ENCODE assay signal across 12 mouse cellular contexts in the genomic region with DNA sequence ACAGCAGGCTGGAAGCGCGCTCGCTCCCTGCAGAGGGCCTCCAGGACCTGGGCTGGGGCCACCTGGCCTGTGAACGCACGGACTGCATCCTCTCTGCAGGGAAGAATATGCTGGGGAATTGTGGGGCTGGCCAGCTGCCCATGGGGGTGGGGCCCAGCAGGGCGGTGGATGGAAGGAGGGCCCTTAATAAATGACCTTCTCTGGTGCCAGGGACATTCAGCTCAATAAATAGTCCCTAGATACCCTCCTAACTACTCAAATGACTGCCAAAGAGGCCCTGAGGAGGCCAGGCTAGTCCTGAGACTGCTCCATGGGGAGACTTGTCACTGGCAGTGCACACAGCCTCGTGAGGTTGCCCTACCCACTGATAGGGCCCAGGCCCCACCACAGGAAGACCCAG. TPM values are rescaled to one million over a fixed set of nuclear protein-coding genes. Genes with fewer than 3 reads are reported as not detected.
DNase-seq lines count a peak whose midpoint lies in the region; ATAC-seq and TF ChIP-seq lines count a peak whose summit lies in the region.
"Had no signal": no experiment of that assay in that cellular context is flagged by ENCODE, and none has a peak within 500 bp of the region (broad histone marks: within the 10 kb centered on the region; RNA-seq: fewer than 3 reads in every experiment).

No protein-coding gene starts in this region.

- DNase-seq in gastrocnemius, postnatal 25 days, result peak; percentile 36
- no peak for DNase-seq in gastrocnemius, adult 8-10 months (ENCODE audit: low spot score in 2 of 2)
- no peak for DNase-seq in limb, embryonic 14.5 days (ENCODE audit: low spot score)
- DNase-seq in ovary, adult 18-20 months (ENCODE audit: low spot score), result no peak
- no peak for DNase-seq in layer of hippocampus, postnatal 10 days (ENCODE audit: low spot score in 2 of 2)
- DNase-seq: gastrocnemius, postnatal 14 days; spleen, adult 18-20 months had no signal

- no peak overlapping the region for H3K4me3 ChIP-seq in midbrain, embryonic 12.5 days
- no peak overlapping the region for H3K4me3 ChIP-seq in midbrain, embryonic 13.5 days (replicated peaks)
- no peak overlapping the region for H3K4me3 ChIP-seq in embryonic facial prominence, embryonic 13.5 days
- H3K4me3 ChIP-seq in limb, embryonic 14.5 days (replicated peaks; ENCODE audit: low read length), result no peak overlapping the region
- H3K4me3 ChIP-seq: lung, embryonic 15.5 days had no signal

- WGBS in midbrain, embryonic 12.5 days, result 88% methylated on average over 7 of the region's 7 CpGs
- 83% methylated on average over 7 of the region's 7 CpGs for WGBS in midbrain, embryonic 13.5 days
- WGBS in embryonic facial prominence, embryonic 13.5 days, result 86% methylated on average over 7 of the region's 7 CpGs
- 74% methylated on average over 7 of the region's 7 CpGs for WGBS in limb, embryonic 14.5 days

- H3K4me1 ChIP-seq in midbrain, embryonic 12.5 days, result peaks cover 24% of the 10 kb centered on the region
- peaks cover 26% of the 10 kb centered on the region for H3K4me1 ChIP-seq in midbrain, embryonic 13.5 days (replicated peaks)
- peaks cover 18% of the 10 kb centered on the region for H3K4me1 ChIP-seq in embryonic facial prominence, embryonic 13.5 days
- peaks cover 13% of the 10 kb centered on the region for H3K4me1 ChIP-seq in limb, embryonic 14.5 days (ENCODE audit: control insufficient read depth, insufficient read depth, low read length)

- ATAC-seq in midbrain, embryonic 12.5 days (ENCODE audit: low FRiP score, low read depth), result no peak
- no peak for ATAC-seq in midbrain, embryonic 13.5 days
- no peak for ATAC-seq in embryonic facial prominence, embryonic 13.5 days (ENCODE audit: insufficient number of reproducible peaks, insufficient read depth, low FRiP score, low TSS enrichment, low read depth)
- no peak for ATAC-seq in limb, embryonic 14.5 days (ENCODE audit: low FRiP score, low read depth)

- no peaks in the 10 kb centered on the region for H3K9me3 ChIP-seq in midbrain, embryonic 12.5 days
- no peaks in the 10 kb centered on the region for H3K9me3 ChIP-seq in midbrain, embryonic 13.5 days
- no peaks in the 10 kb centered on the region for H3K9me3 ChIP-seq in embryonic facial prominence, embryonic 13.5 days
- H3K9me3 ChIP-seq in limb, embryonic 14.5 days (ENCODE audit: control insufficient read depth, low read length), result no peaks in the 10 kb centered on the region
- H3K9me3 ChIP-seq: lung, embryonic 15.5 days had no signal

- no peak for TF ChIP-seq POLR2A in limb, embryonic 14.5 days (IDR thresholded peaks at IDR 0.05; ENCODE audit: borderline replicate concordance, extremely low read depth, insufficient read depth, insufficient read length)

- H3K9ac ChIP-seq in midbrain, embryonic 12.5 days (replicated peaks), result 0 out of 2 replicates have a peak overlapping the region, but pooled peaks have one; percentile 78
- no peak overlapping the region; the same call in 1 of the 2 replicates for H3K9ac ChIP-seq in midbrain, embryonic 13.5 days (replicated peaks)
- H3K9ac ChIP-seq in embryonic facial prominence, embryonic 13.5 days, result peak overlapping the region; percentile 91
- 0 out of 2 replicates have a peak overlapping the region, but pooled peaks have one; percentile 25 for H3K9ac ChIP-seq in limb, embryonic 14.5 days (ENCODE audit: low read depth, low read length, severe bottlenecking)
- H3K9ac ChIP-seq: lung, embryonic 15.5 days had no signal

- no peaks in the 10 kb centered on the region for H3K27me3 ChIP-seq in midbrain, embryonic 12.5 days
- H3K27me3 ChIP-seq in midbrain, embryonic 13.5 days, result no peaks in the 10 kb centered on the region
- H3K27me3 ChIP-seq in embryonic facial prominence, embryonic 13.5 days, result no peaks in the 10 kb centered on the region
- no peaks in the 10 kb centered on the region for H3K27me3 ChIP-seq in limb, embryonic 14.5 days (ENCODE audit: control insufficient read depth, insufficient read depth, low read length)
- H3K27me3 ChIP-seq: lung, embryonic 15.5 days had no signal

- peak overlapping the region; percentile 68 for H3K4me2 ChIP-seq in midbrain, embryonic 12.5 days (replicated peaks)
- H3K4me2 ChIP-seq in midbrain, embryonic 13.5 days (replicated peaks), result no peak overlapping the region
- no peak overlapping the region; the same call in 1 of the 2 replicates for H3K4me2 ChIP-seq in embryonic facial prominence, embryonic 13.5 days
- H3K4me2 ChIP-seq in limb, embryonic 14.5 days (replicated peaks; ENCODE audit: low read depth, low read length, severe bottlenecking), result no peak overlapping the region
- H3K4me2 ChIP-seq: lung, embryonic 15.5 days had no signal

- peaks cover 53% of the 10 kb centered on the region for H3K36me3 ChIP-seq in midbrain, embryonic 12.5 days
- peaks cover 64% of the 10 kb centered on the region for H3K36me3 ChIP-seq in midbrain, embryonic 13.5 days
- peaks cover 62% of the 10 kb centered on the region for H3K36me3 ChIP-seq in embryonic facial prominence, embryonic 13.5 days
- peaks cover 37% of the 10 kb centered on the region for H3K36me3 ChIP-seq in limb, embryonic 14.5 days (ENCODE audit: control insufficient read depth, insufficient read depth, low read length)

- no peak overlapping the region for H3K27ac ChIP-seq in midbrain, embryonic 12.5 days (replicated peaks)
- no peak overlapping the region for H3K27ac ChIP-seq in midbrain, embryonic 13.5 days
- no peak overlapping the region for H3K27ac ChIP-seq in embryonic facial prominence, embryonic 13.5 days
- no peak overlapping the region for H3K27ac ChIP-seq in limb, embryonic 14.5 days (replicated peaks; ENCODE audit: low read depth, low read length)
- H3K27ac ChIP-seq: lung, embryonic 15.5 days had no signal

RNA-seq across cellular contexts. Expression of a gene that starts 2.4 kb away (rescaled TPM):
- 10 to 100 TPM in 1 of 2 experiments, 1 to 10 TPM in 1; 9.0 to 10.5 TPM for total RNA-seq in gastrocnemius, postnatal 25 days (2021)
- 10 to 100 TPM in 3 of 4 experiments, 1 to 10 TPM in 1; 9.4 to 12.1 (median 10.1) TPM for total RNA-seq in gastrocnemius, adult 8-10 months (2022)
- polyA plus RNA-seq in midbrain, embryonic 12.5 days (2016; fragmentation: Nextera tagmentation; extraction: Ambion mirVana), result 114 and 116 TPM in 2 replicates
- polyA plus RNA-seq in midbrain, embryonic 13.5 days (2015; fragmentation: Nextera tagmentation; extraction: Ambion mirVana), result 137 and 157 TPM in 2 replicates
- 74.6 and 89.5 TPM in 2 replicates for polyA plus RNA-seq in embryonic facial prominence, embryonic 13.5 days (2015; fragmentation: Nextera tagmentation; extraction: Ambion mirVana)
- 113 and 119 TPM in 2 replicates for polyA plus RNA-seq in limb, embryonic 14.5 days (2012; rRNA removed)
- polyA plus RNA-seq in limb, embryonic 14.5 days (2014; fragmentation: Nextera tagmentation; extraction: Ambion mirVana), result 69.3 and 78.0 TPM in 2 replicates
- 100 to 1,000 TPM; 140 to 157 TPM for total RNA-seq in layer of hippocampus, postnatal 10 days (2021)

RNA-seq across cellular contexts. Expression of a gene that starts 3.3 kb away (rescaled TPM):
- total RNA-seq in gastrocnemius, postnatal 25 days (2021), result not detected
- total RNA-seq in gastrocnemius, adult 8-10 months (2022), result not detected
- 0.40 and 0.68 TPM in 2 replicates for polyA plus RNA-seq in midbrain, embryonic 12.5 days (2016; fragmentation: Nextera tagmentation; extraction: Ambion mirVana)
- polyA plus RNA-seq in midbrain, embryonic 13.5 days (2015; fragmentation: Nextera tagmentation; extraction: Ambion mirVana), result 0.31 and 0.42 TPM in 2 replicates
- 0.20 and 0.25 TPM in 2 replicates for polyA plus RNA-seq in embryonic facial prominence, embryonic 13.5 days (2015; fragmentation: Nextera tagmentation; extraction: Ambion mirVana)
- polyA plus RNA-seq in limb, embryonic 14.5 days (2012; rRNA removed), result 0.06 and 0.10 TPM in 2 replicates
- not detected in 2 replicates for polyA plus RNA-seq in limb, embryonic 14.5 days (2014; fragmentation: Nextera tagmentation; extraction: Ambion mirVana)
- total RNA-seq in layer of hippocampus, postnatal 10 days (2021), result under 1 TPM; 0.23 to 0.33 TPM
- total RNA-seq: gastrocnemius, postnatal 14 days had no signal
- polyA plus RNA-seq: embryonic facial prominence, embryonic 11.5 days had no signal

RNA-seq across cellular contexts. Expression of a gene that starts 9.5 kb away (rescaled TPM):
- total RNA-seq in gastrocnemius, postnatal 25 days (2021), result 10 to 100 TPM; 28.9 to 30.8 TPM
- 10 to 100 TPM; 24.4 to 29.6 (median 26.5) TPM for total RNA-seq in gastrocnemius, adult 8-10 months (2022)
- 24.8 and 24.9 TPM in 2 replicates for polyA plus RNA-seq in midbrain, embryonic 12.5 days (2016; fragmentation: Nextera tagmentation; extraction: Ambion mirVana)
- 28.0 and 29.6 TPM in 2 replicates for polyA plus RNA-seq in midbrain, embryonic 13.5 days (2015; fragmentation: Nextera tagmentation; extraction: Ambion mirVana)
- polyA plus RNA-seq in embryonic facial prominence, embryonic 13.5 days (2015; fragmentation: Nextera tagmentation; extraction: Ambion mirVana), result 24.7 and 24.9 TPM in 2 replicates
- polyA plus RNA-seq in limb, embryonic 14.5 days (2012; rRNA removed), result 24.9 and 26.0 TPM in 2 replicates
- 24.2 and 26.1 TPM in 2 replicates for polyA plus RNA-seq in limb, embryonic 14.5 days (2014; fragmentation: Nextera tagmentation; extraction: Ambion mirVana)
- total RNA-seq in layer of hippocampus, postnatal 10 days (2021), result 10 to 100 TPM; 25.7 to 26.9 TPM

RNA-seq across cellular contexts. Expression of a gene that starts 9.6 kb away (rescaled TPM):
- total RNA-seq in gastrocnemius, postnatal 25 days (2021), result 10 to 100 TPM; 35.0 to 38.5 TPM
- total RNA-seq in gastrocnemius, adult 8-10 months (2022), result 10 to 100 TPM; 46.3 to 53.3 (median 47.6) TPM
- 81.8 and 86.1 TPM in 2 replicates for polyA plus RNA-seq in midbrain, embryonic 12.5 days (2016; fragmentation: Nextera tagmentation; extraction: Ambion mirVana)
- 89.8 and 93.0 TPM in 2 replicates for polyA plus RNA-seq in midbrain, embryonic 13.5 days (2015; fragmentation: Nextera tagmentation; extraction: Ambion mirVana)
- 65.3 and 78.1 TPM in 2 replicates for polyA plus RNA-seq in embryonic facial prominence, embryonic 13.5 days (2015; fragmentation: Nextera tagmentation; extraction: Ambion mirVana)
- polyA plus RNA-seq in limb, embryonic 14.5 days (2012; rRNA removed), result 114 and 117 TPM in 2 replicates
- polyA plus RNA-seq in limb, embryonic 14.5 days (2014; fragmentation: Nextera tagmentation; extraction: Ambion mirVana), result 72.5 and 73.8 TPM in 2 replicates
- 10 to 100 TPM; 69.2 to 80.1 TPM for total RNA-seq in layer of hippocampus, postnatal 10 days (2021)

RNA-seq across cellular contexts. Expression of a gene that starts 12.4 kb away (rescaled TPM):
- not detected for total RNA-seq in gastrocnemius, postnatal 25 days (2021)
- total RNA-seq in gastrocnemius, adult 8-10 months (2022), result 1 to 10 TPM in 1 of 4 experiments, not detected in 3; 1.2 TPM
- not detected in 2 replicates for polyA plus RNA-seq in midbrain, embryonic 12.5 days (2016; fragmentation: Nextera tagmentation; extraction: Ambion mirVana)
- not detected in 2 replicates for polyA plus RNA-seq in midbrain, embryonic 13.5 days (2015; fragmentation: Nextera tagmentation; extraction: Ambion mirVana)
- polyA plus RNA-seq in embryonic facial prominence, embryonic 13.5 days (2015; fragmentation: Nextera tagmentation; extraction: Ambion mirVana), result not detected in 2 replicates
- polyA plus RNA-seq in limb, embryonic 14.5 days (2012; rRNA removed), result not detected in 2 replicates
- polyA plus RNA-seq in limb, embryonic 14.5 days (2014; fragmentation: Nextera tagmentation; extraction: Ambion mirVana), result 0.30 TPM in 1 of 2 replicates, not detected in the other
- total RNA-seq in layer of hippocampus, postnatal 10 days (2021), result not detected
- total RNA-seq: gastrocnemius, postnatal 14 days had no signal
- polyA plus RNA-seq: embryonic facial prominence, embryonic 11.5 days had no signal
